Mouse (Mus musculus): ENCODE measurements at regions not wholly inside any gene's neighbourhood (a gene's known extent, or its start where the extent isn't known, plus 50 kb on each side); places are given as distances from the start of the nearest gene placed in this dataset.
A peak's percentile ranks its signal among the peaks of the same experiment; 100 is the strongest.
"Not testable (repeated sequence)": the region's sequence is repeated elsewhere in the genome, so short reads cannot be mapped to it uniquely, and the experiment has no call there.

GRCm38 (mm10) chr14:86308949-86309543, 832.0 kb downstream of the Diaph3 start:
- ATAC-seq = no peak

DNA sequence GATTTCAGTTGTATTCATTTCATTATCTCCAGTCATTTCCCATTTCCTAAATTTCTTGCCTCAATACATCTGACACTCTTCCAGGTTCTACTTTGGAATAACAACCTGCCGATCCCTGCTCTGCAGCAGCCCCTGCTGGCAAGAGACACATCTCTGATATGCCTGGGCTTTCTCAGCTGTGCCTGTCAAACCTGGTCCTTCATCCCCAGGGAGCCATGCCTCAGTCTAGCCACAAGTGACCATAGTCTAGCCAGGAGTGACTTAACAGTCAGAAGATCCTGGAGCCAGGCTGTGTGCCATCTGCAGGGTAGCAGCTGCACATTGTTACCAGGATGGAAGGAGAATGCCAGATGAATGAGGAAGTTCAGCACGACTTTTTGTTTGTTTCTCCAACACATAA, 833.2 kb downstream of the Diaph3 start:
- ATAC-seq = no peak

DNA sequence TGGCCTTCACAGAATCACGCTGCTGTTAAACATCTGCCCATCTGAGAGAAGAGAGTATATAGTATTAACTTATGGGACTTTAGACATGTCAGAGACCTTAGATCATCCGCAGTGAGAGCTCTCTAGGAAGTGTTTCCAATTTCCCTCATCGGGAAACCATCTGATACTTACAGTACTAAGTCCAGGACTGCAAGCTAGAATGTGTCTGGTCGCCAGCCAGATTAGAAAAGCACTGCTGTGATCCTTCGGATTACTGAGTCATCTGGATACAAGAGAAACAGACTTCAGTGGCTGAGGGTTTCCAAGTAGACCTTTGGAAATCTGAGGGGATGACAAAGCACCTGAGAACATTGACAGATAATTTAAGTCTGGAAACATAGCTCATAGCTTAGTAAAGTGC, 839.4 kb downstream of the Diaph3 start:
- no peak for ATAC-seq

DNA sequence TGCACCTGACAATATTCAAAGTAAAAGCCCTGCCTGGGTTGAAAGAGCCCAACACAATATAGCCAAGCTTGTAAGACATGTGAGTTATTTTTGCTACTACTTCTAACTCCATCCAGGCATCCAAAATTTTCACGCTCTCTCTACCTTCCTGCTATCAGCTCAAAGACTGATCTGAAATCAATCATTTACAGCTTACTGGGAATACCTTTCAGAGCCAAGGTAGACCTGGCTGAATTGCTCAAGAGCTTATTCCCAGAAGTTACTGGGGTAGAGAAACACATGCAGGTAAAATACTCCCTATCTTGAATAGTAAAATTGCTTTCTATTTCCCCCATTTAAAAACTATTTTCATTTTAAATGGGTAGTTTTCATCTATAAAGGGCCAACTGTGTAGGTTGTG, 840.2 kb downstream of the Diaph3 start:
- no peak for ATAC-seq

- ATAC-seq = no peak
Observed at GRCm38 (mm10) chr14:86297991-86298390, 843.0 kb downstream of the Diaph3 start.

DNA sequence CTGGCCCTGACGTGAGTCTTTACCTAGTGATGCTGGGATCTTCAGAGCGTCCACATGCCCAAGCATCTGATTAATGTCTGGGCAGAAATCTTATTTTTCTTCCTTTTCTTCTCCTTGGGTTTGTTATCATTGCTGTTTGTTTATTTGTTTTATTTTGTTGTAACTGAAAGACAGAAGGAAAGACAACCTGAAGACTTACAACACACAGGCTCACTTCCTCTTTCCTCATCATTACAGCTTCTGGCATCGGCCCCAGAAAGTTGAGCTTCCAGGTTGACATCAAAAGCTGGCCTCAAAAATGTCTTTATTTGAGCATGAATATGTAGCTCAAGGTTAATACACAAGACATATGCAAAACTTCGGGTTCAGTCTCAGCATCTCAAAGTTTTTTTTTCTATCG, 846.4 kb downstream of the Diaph3 start:
- not testable (repeated sequence) for ATAC-seq

- ATAC-seq = no peak
Observed at GRCm38 (mm10) chr14:86293804-86294203, 847.2 kb downstream of the Diaph3 start.

DNA sequence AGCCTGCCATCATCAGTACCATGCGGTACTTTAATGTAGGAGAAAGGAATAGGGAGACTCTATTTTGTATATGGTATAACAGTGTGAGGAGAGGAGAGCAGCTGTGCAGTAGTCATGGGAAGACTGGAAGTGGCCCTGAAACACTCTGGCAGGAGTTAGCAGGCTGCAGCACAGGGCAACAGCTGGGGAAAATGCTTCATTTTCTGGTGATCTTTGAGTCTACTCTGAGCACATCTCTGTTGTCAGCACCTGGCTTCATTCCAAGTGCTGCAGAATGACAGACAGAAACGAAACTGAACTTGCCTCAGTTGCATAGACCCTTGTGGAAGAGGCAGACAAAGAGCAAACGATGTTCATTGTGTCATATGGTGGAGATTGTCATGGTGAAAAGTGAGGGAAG, 847.7 kb downstream of the Diaph3 start:
- no peak for ATAC-seq

- ATAC-seq = no peak
Observed at GRCm38 (mm10) chr14:86290556-86290955, 850.5 kb downstream of the Diaph3 start.

DNA sequence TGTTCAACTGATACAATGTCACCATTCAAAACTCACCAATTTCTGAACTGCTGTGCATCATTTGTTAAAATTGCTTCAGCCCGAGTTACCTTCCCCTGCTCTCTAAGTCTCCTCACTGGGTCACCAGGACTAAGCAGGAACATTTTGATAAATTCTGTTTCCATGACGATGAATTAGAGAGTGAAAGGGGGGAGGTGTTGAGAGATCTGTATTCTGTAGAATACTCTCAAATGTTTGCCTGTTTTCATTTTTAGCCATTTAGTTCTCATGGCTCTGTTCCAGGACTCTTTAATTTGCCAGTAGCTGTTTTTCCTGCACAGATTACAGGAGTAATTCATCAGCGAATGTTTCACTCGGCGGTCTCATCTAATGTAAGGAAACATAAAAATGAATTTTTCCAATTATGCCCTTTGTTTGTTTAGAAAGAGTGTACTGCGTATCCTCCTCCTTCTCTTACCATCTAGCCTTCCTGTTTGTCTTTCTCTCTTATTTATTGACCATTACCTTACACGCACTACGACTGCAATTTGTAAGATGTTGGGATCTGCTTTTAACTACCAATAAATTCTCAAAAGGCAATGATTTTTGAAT, 879.3 kb downstream of the Diaph3 start:
- no peak for ATAC-seq

- no peak for ATAC-seq
Observed at GRCm38 (mm10) chr14:86254196-86254595, 886.8 kb downstream of the Diaph3 start.

DNA sequence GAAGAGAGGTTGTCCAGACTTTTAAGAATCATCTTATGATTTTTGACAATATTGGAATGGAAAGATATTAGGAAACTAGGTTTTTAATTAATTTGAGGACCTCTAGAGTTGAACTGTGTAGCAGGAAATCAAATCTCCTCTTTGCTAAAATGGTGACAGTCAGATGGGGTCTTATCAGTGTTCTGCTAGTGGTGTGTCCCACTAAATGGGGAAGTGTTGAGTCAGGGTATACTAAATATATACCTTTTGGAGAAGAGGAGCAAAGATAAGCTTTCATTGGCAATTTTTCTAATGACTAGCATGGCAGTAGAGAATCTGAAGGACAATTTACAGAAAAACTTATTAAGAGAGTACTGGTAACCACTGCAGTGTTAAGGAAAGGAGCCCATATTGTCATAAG, 889.4 kb downstream of the Diaph3 start:
- no peak for ATAC-seq

GRCm38 (mm10) chr14:86247686-86248085, 893.3 kb downstream of the Diaph3 start:
- no peak for ATAC-seq

DNA sequence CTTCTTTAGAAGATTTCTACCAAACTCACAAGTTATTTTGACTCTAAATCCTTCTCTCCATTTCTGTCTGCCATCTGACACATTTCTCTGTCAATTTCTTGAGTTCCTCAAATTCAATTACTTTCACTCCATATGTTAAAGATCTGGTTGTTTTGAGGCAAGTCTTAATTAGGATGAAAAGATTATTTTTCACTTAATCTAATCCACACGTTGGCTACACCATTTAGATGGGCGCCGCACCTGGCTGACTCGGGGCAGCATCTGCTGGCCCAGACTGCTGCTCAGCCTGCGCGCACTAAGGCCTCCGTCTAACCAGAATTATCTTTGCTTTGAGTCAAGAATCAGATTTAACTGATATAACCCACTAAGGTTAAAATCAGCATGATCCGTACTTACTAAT, 894.3 kb downstream of the Diaph3 start:
- no peak for ATAC-seq

- no peak for ATAC-seq
Observed at GRCm38 (mm10) chr14:86243662-86244061, 897.4 kb downstream of the Diaph3 start.

DNA sequence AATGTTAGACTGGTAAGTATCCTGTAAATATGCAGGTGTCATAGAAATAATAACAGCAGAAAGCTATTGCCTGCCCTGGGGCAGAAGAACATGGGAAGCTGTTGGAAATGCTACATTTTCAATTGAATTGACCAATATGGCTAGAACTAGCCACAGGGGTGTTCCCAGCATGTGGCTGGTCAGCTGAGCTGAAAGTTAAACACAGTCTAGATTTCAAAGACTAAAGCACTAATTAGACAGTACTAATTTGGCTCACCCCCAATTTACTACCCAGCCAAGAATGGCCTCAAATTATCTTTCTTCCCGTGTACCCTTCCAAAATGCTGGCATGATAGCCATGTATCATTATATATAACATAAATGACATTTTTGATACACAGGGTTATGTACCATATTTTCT, 898.2 kb downstream of the Diaph3 start:
- ATAC-seq = no peak

DNA sequence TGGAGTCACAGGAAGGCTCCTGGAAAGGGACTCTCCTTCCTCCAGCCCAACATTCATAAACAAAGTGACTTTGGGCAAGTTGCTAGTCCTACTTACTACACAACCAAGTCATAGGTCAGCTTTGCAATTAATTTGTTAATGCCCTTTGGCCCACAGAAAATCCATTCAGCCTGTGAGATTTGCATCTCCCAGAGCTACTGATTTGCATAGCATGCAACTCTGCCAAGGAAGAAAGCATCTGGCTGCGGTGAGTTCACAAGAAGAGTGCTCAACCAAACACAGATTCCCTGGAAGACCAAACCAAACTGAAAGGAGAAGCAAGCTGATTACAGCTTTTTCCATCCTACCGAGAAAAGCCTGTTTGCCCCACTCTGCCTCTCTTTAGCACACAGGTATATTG, 901.9 kb downstream of the Diaph3 start:
- no peak for ATAC-seq

GRCm38 (mm10) chr14:86233305-86233704, 907.7 kb downstream of the Diaph3 start:
- no peak for ATAC-seq

- peak; percentile 69 for ATAC-seq
Observed at GRCm38 (mm10) chr14:86230609-86231008, 910.4 kb downstream of the Diaph3 start.

- ATAC-seq = peak; percentile 57
Observed at GRCm38 (mm10) chr14:86229755-86230154, 911.3 kb downstream of the Diaph3 start.

- no peak for ATAC-seq
Observed at GRCm38 (mm10) chr14:86215711-86216110, 925.3 kb downstream of the Diaph3 start.

DNA sequence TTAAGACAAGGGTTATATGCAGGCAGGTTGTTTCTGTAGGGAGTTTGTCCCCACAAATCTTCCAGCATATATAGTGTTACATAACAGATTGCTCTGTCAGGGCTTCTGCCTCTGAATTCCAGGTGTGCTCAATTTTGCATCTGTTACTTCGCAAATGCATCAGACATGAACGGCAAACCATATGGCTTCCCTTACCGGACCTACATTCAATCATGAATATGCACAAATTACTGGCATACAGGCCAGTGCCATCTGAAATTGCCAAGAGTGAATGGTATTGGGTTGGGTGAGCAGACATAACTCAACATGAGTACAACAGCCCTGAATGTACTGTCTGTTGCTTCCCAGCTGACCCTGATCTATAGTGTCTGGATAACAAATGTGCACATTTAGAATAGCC, 929.4 kb downstream of the Diaph3 start:
- no peak for ATAC-seq

DNA sequence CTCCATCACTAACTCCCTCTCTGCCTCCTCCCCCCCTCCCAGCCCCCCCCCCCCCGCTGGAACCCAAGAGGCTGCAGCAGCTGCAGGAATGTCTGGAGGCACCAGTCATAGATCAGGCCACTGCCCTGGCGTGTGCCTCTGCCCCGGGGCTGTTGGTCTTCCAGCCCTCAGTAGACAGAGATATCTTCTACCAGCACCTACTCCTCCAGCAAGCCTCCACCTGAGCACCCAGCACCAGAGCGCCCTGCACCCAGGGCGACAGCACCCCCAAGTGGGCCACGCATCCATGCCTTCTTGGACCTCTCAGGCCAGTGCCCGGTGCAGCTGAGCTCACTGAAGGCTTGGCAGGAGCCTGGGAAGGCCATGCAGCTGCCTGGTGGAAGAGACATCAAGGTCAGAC, 936.5 kb downstream of the Diaph3 start:
- ATAC-seq = no peak

DNA sequence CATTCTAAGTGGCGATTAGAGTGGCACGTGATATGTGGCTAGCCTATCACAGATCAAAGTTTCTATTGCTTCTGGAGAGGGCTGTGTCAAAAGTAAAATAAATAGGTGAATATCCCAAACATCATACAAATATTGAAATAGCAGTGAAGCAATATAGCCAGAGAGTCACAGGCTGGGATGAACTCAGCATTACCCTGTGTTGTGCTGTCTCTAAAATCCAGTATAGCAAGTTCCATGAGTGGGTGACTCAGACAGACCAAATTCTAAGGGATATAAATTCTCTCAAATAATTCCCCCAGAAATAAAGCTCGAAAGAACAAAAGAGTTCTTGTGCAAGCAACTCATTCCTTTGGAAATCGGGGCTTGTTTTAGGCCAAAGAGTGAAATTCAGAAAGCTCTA, 943.2 kb downstream of the Diaph3 start:
- no peak for ATAC-seq

All from CD4-positive, CD25-positive, alpha-beta regulatory T cell, adult 4 months (primary cell).